Mouse (Mus musculus) kidney, postnatal 0 days (tissue): ENCODE measurements at regions not wholly inside any gene's neighbourhood (a gene's known extent, or its start where the extent isn't known, plus 50 kb on each side); places are given as distances from the start of the nearest gene placed in this dataset.
"Not testable (repeated sequence)": the region's sequence is repeated elsewhere in the genome, so short reads cannot be mapped to it uniquely, and the experiment has no call there.

Experiments used
- ATAC-seq: fragments of 200-750 bp; cut with Nextera tagmentation; replicated peaks from 2 replicates; pipeline ENCODE4 v1.8.0; 2017; ENCODE audit warnings: low read depth, moderate number of reproducible peaks, moderate TSS enrichment, moderate library complexity; ENCODE audit not compliant: low FRiP score
- DNase-seq: peaks from one replicate; pipeline ENCODE4 v3.0.0-alpha.2; 2016; ENCODE audit warnings: low spot score
- H3K27ac ChIP-seq: fragments of 300-500 bp; sonication (generic); 2 replicates; pipeline ENCODE4 v1.5.1; 2014; ENCODE audit warnings: mild to moderate bottlenecking
- H3K27me3 ChIP-seq: fragments of 300-500 bp; sonication (generic); 2 replicates; pipeline ENCODE4 v1.6.1; 2014; ENCODE audit warnings: low read length, mixed read lengths; ENCODE audit not compliant: insufficient read depth
- H3K36me3 ChIP-seq: fragments of 300-500 bp; sonication (generic); 2 replicates; pipeline ENCODE4 v1.6.1; 2014; ENCODE audit warnings: low read length, mixed read lengths; ENCODE audit not compliant: insufficient read depth
- H3K4me1 ChIP-seq: fragments of 300-500 bp; sonication (generic); replicated peaks from 2 replicates; pipeline ENCODE4 v1.6.1; 2014; ENCODE audit warnings: antibody characterized with exemption, low read length, mixed read lengths; ENCODE audit not compliant: insufficient read depth
- H3K4me2 ChIP-seq: fragments of 300-500 bp; sonication (generic); 2 replicates; pipeline ENCODE4 v1.6.1; 2014; ENCODE audit warnings: mild to moderate bottlenecking, low read length, moderate library complexity, mixed read lengths
- H3K4me3 ChIP-seq: fragments of 300-500 bp; sonication (generic); replicated peaks from 2 replicates; pipeline ENCODE4 v1.5.1; 2014; ENCODE audit warnings: low read depth, low read length
- H3K9ac ChIP-seq: fragments of 300-500 bp; sonication (generic); 2 replicates; pipeline ENCODE4 v1.6.1; 2014; ENCODE audit warnings: low read depth, low read length
- H3K9me3 ChIP-seq: fragments of 300-500 bp; sonication (generic); replicated peaks from 2 replicates; pipeline ENCODE4 v1.6.1; 2016; ENCODE audit warnings: low read length, inconsistent platforms, mixed read lengths
- CTCF ChIP-seq: IDR thresholded peaks from 2 replicates; pipeline ENCODE4 v1.5.1; 2016; ENCODE audit warnings: antibody characterized with exemption, low read depth, mild to moderate bottlenecking, moderate library complexity
- WGBS: fragments of 180-500 bp; shearing (Covaris S2); extraction: QIAGEN DNeasy Blood & Tissue Kit; methylation state at CpG from one replicate; pipeline ENCODE4 v1.1.7; 2014; 5-methylcytosine and 5-hydroxymethylcytosine counted together

- H3K9ac ChIP-seq, result no peak overlapping the region
- no peak overlapping the region for H3K4me2 ChIP-seq
- no peaks in the 10 kb centered on the region for H3K4me1 ChIP-seq
- H3K4me3 ChIP-seq, result no peak overlapping the region
- no peak for ATAC-seq
- no peaks in the 10 kb centered on the region for H3K36me3 ChIP-seq
- H3K27me3 ChIP-seq, result no peaks in the 10 kb centered on the region
- DNase-seq, result no peak
- no peak overlapping the region for H3K27ac ChIP-seq
- 78% methylated on average over 11 of the region's 11 CpGs for WGBS
- TF ChIP-seq CTCF, result no peak
- no peaks in the 10 kb centered on the region for H3K9me3 ChIP-seq
Observed at GRCm38 (mm10) chr5:28785347-28786060, 318.4 kb upstream of the Shh start.

GRCm38 (mm10) chr5:28784339-28784966 is 317.4 kb upstream of the Shh start:
- Histone ChIP-seq H3K36me3 (no peaks in the 10 kb centered on the region), H3K4me1 (no peaks in the 10 kb centered on the region), H3K27ac (no peak overlapping the region), H3K27me3 (no peaks in the 10 kb centered on the region), H3K4me3 (no peak overlapping the region), H3K9ac (no peak overlapping the region), H3K9me3 (no peaks in the 10 kb centered on the region), H3K4me2 (no peak overlapping the region)
- no peak for TF ChIP-seq CTCF
- WGBS, result 96% methylated on average over 6 of the region's 6 CpGs
- ATAC-seq (no peak), DNase-seq (no peak)

- no peak overlapping the region for H3K4me3 ChIP-seq
- H3K36me3 ChIP-seq, result no peaks in the 10 kb centered on the region
- ATAC-seq (no peak), DNase-seq (no peak)
- no peaks in the 10 kb centered on the region for H3K27me3 ChIP-seq
- H3K27ac ChIP-seq, result no peak overlapping the region
- no peak overlapping the region for H3K4me2 ChIP-seq
- TF ChIP-seq CTCF, result no peak
- H3K9me3 ChIP-seq, result no peaks in the 10 kb centered on the region
- H3K9ac ChIP-seq, result no peak overlapping the region
- WGBS, result 78% methylated on average over 2 of the region's 2 CpGs
- H3K4me1 ChIP-seq, result no peaks in the 10 kb centered on the region
Observed at GRCm38 (mm10) chr5:28775648-28776359, 308.7 kb upstream of the Shh start.

DNA sequence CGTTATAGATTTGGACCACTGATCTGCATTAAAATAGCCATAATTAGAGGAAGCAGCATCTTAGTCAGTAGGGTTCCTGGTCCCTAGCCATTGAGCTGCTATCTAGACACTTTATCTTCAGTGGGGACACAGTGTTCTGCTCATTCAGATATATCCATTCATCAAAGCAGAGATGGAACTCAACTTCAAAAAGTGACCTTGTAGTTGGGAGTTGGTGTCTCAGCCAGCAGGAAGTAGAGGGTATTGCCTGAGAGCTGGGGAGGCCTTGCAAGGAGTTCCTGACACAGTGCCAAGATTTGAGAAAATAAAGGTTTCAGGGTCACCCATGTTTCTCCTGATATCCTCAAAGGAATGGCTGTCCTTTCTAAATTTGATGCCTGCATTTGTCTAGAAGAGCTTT is 304.7 kb upstream of the Shh start:
- no peaks in the 10 kb centered on the region for H3K36me3 ChIP-seq
- no peaks in the 10 kb centered on the region for H3K4me1 ChIP-seq
- ATAC-seq (no peak), DNase-seq (no peak)
- no peak overlapping the region for H3K9ac ChIP-seq
- WGBS, result 77% methylated on average over 1 of the region's 1 CpGs
- no peak overlapping the region for H3K27ac ChIP-seq
- H3K4me3 ChIP-seq, result no peak overlapping the region
- TF ChIP-seq CTCF, result no peak
- no peak overlapping the region for H3K4me2 ChIP-seq
- no peaks in the 10 kb centered on the region for H3K9me3 ChIP-seq
- H3K27me3 ChIP-seq, result no peaks in the 10 kb centered on the region

DNA sequence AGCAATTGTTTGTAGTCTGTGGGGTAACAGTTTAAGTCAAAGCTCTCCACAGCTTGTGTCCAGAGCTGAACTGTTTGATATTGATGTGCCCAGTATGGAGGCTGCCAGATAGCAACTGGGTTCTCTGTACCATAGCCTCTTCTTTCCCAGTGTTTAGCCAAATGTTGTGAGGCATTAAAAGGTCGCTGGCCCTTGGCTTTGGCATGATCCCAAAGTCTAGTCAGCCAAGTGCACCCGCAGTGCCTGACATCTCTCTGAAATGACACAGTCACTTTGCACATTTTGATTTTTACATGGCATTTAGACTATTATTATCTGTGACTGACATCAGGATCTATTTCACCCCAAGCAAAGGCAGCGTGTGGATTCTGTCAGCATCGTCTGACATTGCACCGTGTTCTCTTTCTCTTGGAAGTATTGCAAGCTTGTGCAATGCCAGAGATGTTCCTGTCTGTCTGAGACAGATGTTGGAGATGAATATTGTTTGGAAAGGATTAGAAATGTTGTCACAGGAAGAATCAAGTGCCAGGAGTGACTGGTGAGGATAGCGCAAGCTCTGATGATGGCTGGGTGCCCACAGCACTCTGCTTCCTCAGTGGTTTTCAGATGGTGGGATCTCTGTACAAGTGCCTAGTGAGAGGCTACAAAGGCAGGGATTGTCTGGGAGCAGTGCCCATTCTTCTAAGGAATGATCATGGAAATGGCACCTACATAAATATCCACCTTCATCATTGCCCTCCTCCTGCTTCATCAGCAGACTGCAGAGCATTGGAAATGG is 289.3 kb upstream of the Shh start:
- H3K27ac ChIP-seq, result no peak overlapping the region
- WGBS, result 87% methylated on average over 6 of the region's 6 CpGs
- H3K4me1 ChIP-seq, result no peaks in the 10 kb centered on the region
- no peak overlapping the region for H3K4me2 ChIP-seq
- H3K9me3 ChIP-seq, result no peaks in the 10 kb centered on the region
- no peaks in the 10 kb centered on the region for H3K36me3 ChIP-seq
- no peaks in the 10 kb centered on the region for H3K27me3 ChIP-seq
- ATAC-seq (no peak), DNase-seq (no peak)
- H3K9ac ChIP-seq, result no peak overlapping the region
- no peak for TF ChIP-seq CTCF
- no peak overlapping the region for H3K4me3 ChIP-seq

- H3K4me1 ChIP-seq, ATAC-seq, H3K27ac ChIP-seq, H3K36me3 ChIP-seq, H3K4me2 ChIP-seq, H3K27me3 ChIP-seq, H3K9me3 ChIP-seq, H3K9ac ChIP-seq, DNase-seq, H3K4me3 ChIP-seq: not testable (repeated sequence)
Observed at GRCm38 (mm10) chr5:28751821-28752220, 284.8 kb upstream of the Shh start.
